Mouse (Mus musculus) heart, embryonic 13.5 days (tissue): ENCODE results near the gene Riiad1. TPM values are rescaled to one million over a fixed set of nuclear protein-coding genes. Genes with fewer than 3 reads are reported as not detected.

Experiments used
- polyA plus RNA-seq: library from polyadenylated mRNA; unstranded; fragments of >200 nt; fragmentation: Nextera tagmentation; extraction: Ambion mirVana; gene quantifications from 2 replicates; pipeline ENCODE4 v1.2.1, GENCODE M21; 2015

Gene Riiad1
- polyA plus RNA-seq, 1 experiment from 2014 or later: 4.0 TPM

Other genes with a start within 250 kb of the Riiad1 start
- not detected in 2 replicates for gene Gm4778, start 216.3 kb downstream of the Riiad1 start, polyA plus RNA-seq
- gene Them4, start 170.3 kb downstream of the Riiad1 start, polyA plus RNA-seq: 10.6 and 10.8 TPM in 2 replicates
- gene Them5, start 138.2 kb downstream of the Riiad1 start, polyA plus RNA-seq: not detected in 2 replicates
- 0.31 and 0.52 TPM in 2 replicates for gene C2cd4d, start 117.9 kb downstream of the Riiad1 start, polyA plus RNA-seq
- 3.3 and 3.6 TPM in 2 replicates for gene Rorc, start 107.5 kb downstream of the Riiad1 start, polyA plus RNA-seq
- gene Lingo4, start 81.8 kb downstream of the Riiad1 start, polyA plus RNA-seq: 0.08 TPM in 2 replicates
- 8.6 and 8.8 TPM in 2 replicates for gene Tdrkh, start 67.1 kb downstream of the Riiad1 start, polyA plus RNA-seq
- gene Mrpl9, start 37.0 kb downstream of the Riiad1 start, polyA plus RNA-seq: 59.8 and 62.9 TPM in 2 replicates
- 0.27 and 0.38 TPM in 2 replicates for gene Oaz3, start 36.4 kb downstream of the Riiad1 start, polyA plus RNA-seq
- 1.5 and 1.6 TPM in 2 replicates for gene Celf3, start 2.0 kb downstream of the Riiad1 start, polyA plus RNA-seq
- 32.8 and 36.0 TPM in 2 replicates for gene Snx27, start 102.4 kb upstream of the Riiad1 start, polyA plus RNA-seq
- gene Gm10972, start 162.8 kb upstream of the Riiad1 start, polyA plus RNA-seq: not detected in 2 replicates
- 5.9 and 6.4 TPM in 2 replicates for gene Tuft1, start 178.5 kb upstream of the Riiad1 start, polyA plus RNA-seq
- gene Selenbp2, start 213.2 kb upstream of the Riiad1 start, polyA plus RNA-seq: 1.3 and 1.7 TPM in 2 replicates